Mouse (Mus musculus) limb, embryonic 10.5 days (tissue): ENCODE results near the gene Trim17. TPM values are rescaled to one million over a fixed set of nuclear protein-coding genes. Genes with fewer than 3 reads are reported as not detected.

Experiments used
- DNase-seq: peaks from one replicate; pipeline ENCODE4 v3.0.0-alpha.2; 2017; ENCODE audit warnings: low spot score
- H3K27ac ChIP-seq: fragments of 300-500 bp; sonication (generic); 2 replicates; pipeline ENCODE4 v1.5.1; 2016; ENCODE audit warnings: mild to moderate bottlenecking
- H3K27me3 ChIP-seq: fragments of 300-500 bp; sonication (generic); 2 replicates; pipeline ENCODE4 v1.6.1; 2016; ENCODE audit warnings: low read depth, mild to moderate bottlenecking; ENCODE audit not compliant: poor library complexity, severe bottlenecking
- H3K36me3 ChIP-seq: fragments of 300-500 bp; sonication (generic); 2 replicates; pipeline ENCODE4 v1.6.1; 2016; ENCODE audit warnings: mild to moderate bottlenecking, moderate library complexity
- H3K4me1 ChIP-seq: fragments of 300-500 bp; sonication (generic); 2 replicates; pipeline ENCODE4 v1.6.1; 2016
- H3K4me3 ChIP-seq: fragments of 300-500 bp; sonication (generic); 2 replicates; pipeline ENCODE4 v1.5.1; 2016; ENCODE audit warnings: mild to moderate bottlenecking, moderate library complexity
- H3K9me3 ChIP-seq: fragments of 300-500 bp; sonication (generic); replicated peaks from 2 replicates; pipeline ENCODE4 v1.6.1; 2016; ENCODE audit warnings: mild to moderate bottlenecking
- WGBS: fragments of 180-500 bp; shearing (Covaris S2); methylation state at CpG from one replicate; pipeline ENCODE4 v1.1.7; 2016; 5-methylcytosine and 5-hydroxymethylcytosine counted together
- polyA plus RNA-seq: library from polyadenylated mRNA; unstranded; fragments of >200 nt; fragmentation: Nextera tagmentation; extraction: Ambion mirVana; gene quantifications from 2 replicates; pipeline ENCODE4 v1.2.1, GENCODE M21; 2016

The Trim17 gene
- polyA plus RNA-seq, 1 experiment from 2014 or later: 0.35 TPM

DNA sequence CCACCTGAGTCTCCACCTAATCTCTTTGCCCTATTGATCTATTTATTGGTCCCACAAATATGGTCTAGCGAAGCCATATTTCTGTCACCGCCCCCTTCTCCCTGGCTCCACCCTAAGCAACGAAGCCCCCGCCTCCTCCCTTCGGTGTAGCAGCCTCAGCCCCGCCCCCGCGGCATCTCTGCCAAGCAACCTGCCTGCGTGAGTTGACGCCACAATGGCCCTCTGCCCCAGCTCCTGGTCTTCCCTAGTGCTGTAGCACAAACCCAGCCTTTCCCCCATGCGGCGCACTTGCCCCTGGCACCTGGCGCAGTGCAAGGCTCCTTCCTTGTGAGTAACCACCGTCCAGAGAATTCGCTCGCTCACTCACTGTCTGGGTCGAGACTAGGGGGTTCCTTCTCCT, 9.1 kb downstream of the Trim17 start:
- Histone ChIP-seq H3K9me3 (no peaks in the 10 kb centered on the region), H3K27me3 (peaks cover 44% of the 10 kb centered on the region), H3K4me3 (no peak overlapping the region), H3K36me3 (peaks cover 13% of the 10 kb centered on the region), H3K4me1 (peaks cover 28% of the 10 kb centered on the region), H3K27ac (no peak overlapping the region)
- 36% methylated on average over 17 of the region's 17 CpGs for WGBS
- DNase-seq: no peak

DNA sequence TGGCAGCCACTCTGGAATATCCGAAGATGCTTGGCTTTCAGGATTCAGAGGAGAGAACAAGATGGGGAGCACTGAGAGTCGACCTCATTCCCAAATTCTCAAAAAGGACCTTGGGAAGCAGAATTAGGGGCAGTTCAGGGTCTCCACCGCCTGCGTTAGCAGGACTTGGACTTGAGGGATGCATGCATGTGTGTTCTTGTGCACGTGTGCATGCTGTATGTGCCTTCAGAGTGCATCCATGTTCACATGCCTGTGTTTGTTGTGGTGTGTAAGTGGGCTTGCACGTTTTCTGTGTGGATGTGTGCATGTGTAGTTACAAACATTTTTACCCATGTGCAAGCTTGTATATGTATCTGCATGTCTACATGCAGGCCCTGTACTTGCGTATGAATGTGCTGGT, 9.7 kb downstream of the Trim17 start:
- H3K9me3 ChIP-seq: no peaks in the 10 kb centered on the region
- DNase-seq: no peak
- WGBS: 91% methylated on average over 7 of the region's 7 CpGs
- H3K4me1 ChIP-seq: peaks cover 28% of the 10 kb centered on the region
- H3K27ac ChIP-seq: no peak overlapping the region
- peaks cover 20% of the 10 kb centered on the region for H3K36me3 ChIP-seq
- H3K27me3 ChIP-seq: peaks cover 38% of the 10 kb centered on the region
- H3K4me3 ChIP-seq: no peak overlapping the region

DNA sequence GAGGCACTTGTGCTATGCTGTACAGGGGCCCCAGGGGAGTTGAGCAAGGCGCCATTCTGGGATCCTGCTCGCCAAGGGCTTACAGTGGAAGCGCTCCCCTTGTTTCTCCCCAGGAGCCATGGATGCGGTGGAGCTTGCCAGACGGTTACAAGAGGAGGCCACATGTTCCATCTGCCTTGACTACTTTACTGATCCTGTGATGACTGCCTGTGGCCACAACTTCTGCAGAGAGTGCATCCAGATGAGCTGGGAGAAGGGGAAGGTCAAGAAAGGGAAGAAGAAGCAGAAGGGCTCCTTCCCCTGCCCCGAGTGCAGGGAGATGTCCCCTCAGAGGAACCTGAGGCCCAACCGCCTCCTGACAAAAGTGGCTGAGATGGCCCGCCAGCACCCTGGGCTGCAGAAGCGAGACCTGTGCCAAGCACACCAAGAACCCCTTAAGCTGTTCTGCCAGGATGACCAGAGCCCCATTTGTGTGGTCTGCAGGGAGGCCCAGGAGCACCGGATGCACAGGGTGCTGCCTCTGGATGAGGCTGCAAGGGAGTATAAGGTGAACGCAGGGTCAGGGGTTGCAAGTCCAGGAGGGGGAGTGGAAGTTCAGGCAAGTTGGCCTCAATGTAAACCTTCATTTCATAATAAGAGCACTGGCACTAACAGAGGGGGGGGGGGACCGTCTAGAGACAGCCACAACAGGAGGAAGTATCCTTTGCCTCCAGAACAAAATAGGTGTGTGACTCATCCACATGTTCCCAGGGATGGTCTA, 10.7 kb downstream of the Trim17 start:
- no peak for DNase-seq
- 57% methylated on average over 12 of the region's 12 CpGs for WGBS
- Histone ChIP-seq H3K4me1 (peaks cover 19% of the 10 kb centered on the region), H3K4me3 (no peak overlapping the region), H3K27ac (no peak overlapping the region), H3K27me3 (peaks cover 38% of the 10 kb centered on the region), H3K9me3 (no peaks in the 10 kb centered on the region), H3K36me3 (peaks cover 29% of the 10 kb centered on the region)

DNA sequence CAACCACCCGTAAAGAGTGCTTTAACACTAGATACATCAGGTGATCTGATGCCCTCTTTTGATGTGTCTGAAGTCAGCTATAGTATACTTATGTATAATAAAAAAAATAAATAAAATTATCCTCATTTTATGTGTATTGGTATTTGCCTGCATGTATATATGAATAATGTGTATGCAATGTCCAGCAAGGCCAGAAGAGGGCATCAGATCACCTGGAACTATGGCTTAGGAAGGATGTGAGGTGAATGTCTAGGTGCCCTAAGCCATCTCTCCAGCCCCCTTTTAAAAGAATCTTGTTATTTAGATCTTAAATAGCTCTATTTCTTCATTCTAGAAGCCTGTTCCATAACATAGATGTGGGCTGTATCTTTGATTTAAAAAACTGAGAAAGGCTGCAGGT, 12.9 kb downstream of the Trim17 start:
- Histone ChIP-seq H3K27ac (no peak overlapping the region), H3K27me3 (peaks cover 20% of the 10 kb centered on the region), H3K4me3 (no peak overlapping the region), H3K4me1 (peaks cover 17% of the 10 kb centered on the region), H3K36me3 (peaks cover 51% of the 10 kb centered on the region), H3K9me3 (no peaks in the 10 kb centered on the region)
- no peak for DNase-seq
- 94% methylated on average over 1 of the region's 1 CpGs for WGBS

DNA sequence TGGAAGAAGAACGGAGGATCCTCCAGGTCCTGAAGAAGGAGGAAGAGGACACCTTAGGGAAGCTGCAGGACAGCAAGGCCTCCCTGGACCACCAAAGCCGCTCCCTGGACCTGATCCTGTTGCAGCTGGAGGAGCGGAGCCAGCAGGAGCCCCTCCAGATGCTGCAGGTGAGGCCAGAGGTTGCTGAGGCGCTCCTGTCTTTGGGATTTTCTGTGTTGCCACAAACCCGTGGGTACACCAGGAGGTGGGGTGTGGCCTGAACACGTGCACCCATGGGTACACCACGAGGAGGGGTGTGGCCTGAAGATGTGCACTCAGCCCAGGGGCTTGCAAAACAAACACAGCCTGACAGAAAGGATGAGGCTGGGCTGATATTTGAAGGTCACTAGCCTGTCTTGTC, 14.1 kb downstream of the Trim17 start:
- H3K27me3 ChIP-seq: peaks cover 8% of the 10 kb centered on the region
- peaks cover 15% of the 10 kb centered on the region for H3K4me1 ChIP-seq
- H3K4me3 ChIP-seq: no peak overlapping the region
- H3K27ac ChIP-seq: no peak overlapping the region
- peaks cover 55% of the 10 kb centered on the region for H3K36me3 ChIP-seq
- 82% methylated on average over 7 of the region's 7 CpGs for WGBS
- H3K9me3 ChIP-seq: no peaks in the 10 kb centered on the region
- DNase-seq: no peak

DNA sequence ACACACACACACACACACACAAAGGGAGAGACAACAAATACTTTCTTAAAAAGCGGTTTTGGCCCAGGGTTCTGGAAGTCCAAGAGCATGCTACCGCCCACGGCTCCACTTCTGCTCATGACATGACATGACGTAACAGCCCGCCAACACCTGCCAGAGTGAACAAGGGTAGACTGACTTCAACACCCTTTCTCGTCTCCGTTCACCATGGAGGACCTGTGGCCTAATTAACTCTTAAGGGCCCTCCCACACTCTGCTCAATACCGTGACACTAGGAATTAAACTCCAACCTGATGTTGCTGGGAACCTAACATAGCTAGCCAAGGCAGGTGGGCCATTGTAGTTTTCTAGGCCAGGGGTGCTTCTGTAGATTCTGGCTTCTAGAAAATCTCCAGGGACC, 14.5 kb downstream of the Trim17 start:
- H3K27me3 ChIP-seq: peaks cover 3% of the 10 kb centered on the region; the same call in 1 of the 2 replicates
- WGBS: 89% methylated on average over 8 of the region's 8 CpGs
- H3K27ac ChIP-seq: no peak overlapping the region
- no peaks in the 10 kb centered on the region for H3K9me3 ChIP-seq
- H3K36me3 ChIP-seq: peaks cover 58% of the 10 kb centered on the region
- DNase-seq: no peak
- peaks cover 10% of the 10 kb centered on the region for H3K4me1 ChIP-seq
- H3K4me3 ChIP-seq: no peak overlapping the region

DNA sequence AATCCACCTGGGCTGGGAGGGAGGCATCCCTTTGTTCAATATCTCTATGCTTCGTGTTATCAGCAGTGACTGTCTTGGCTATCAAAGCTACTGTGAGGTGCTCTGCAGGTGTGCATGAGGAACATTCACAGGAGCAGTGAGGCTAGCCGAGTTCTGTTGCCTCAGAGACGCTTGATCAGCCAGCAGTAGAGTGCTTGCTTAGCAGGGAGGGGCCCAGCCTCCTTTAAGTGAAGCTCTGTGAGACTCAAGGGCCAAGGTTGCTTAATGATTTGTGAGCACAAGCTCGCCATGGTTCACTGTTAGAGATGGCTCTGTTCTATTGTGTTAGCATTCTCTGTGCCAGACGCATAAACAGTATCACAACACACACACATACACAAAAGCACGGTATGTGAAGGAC, 15.2 kb downstream of the Trim17 start:
- no peaks in the 10 kb centered on the region for H3K27me3 ChIP-seq
- H3K9me3 ChIP-seq: no peaks in the 10 kb centered on the region
- no peak for DNase-seq
- 79% methylated on average over 6 of the region's 6 CpGs for WGBS
- H3K4me3 ChIP-seq: no peak overlapping the region
- peaks cover 64% of the 10 kb centered on the region for H3K36me3 ChIP-seq
- H3K27ac ChIP-seq: no peak overlapping the region
- peaks cover 10% of the 10 kb centered on the region for H3K4me1 ChIP-seq

DNA sequence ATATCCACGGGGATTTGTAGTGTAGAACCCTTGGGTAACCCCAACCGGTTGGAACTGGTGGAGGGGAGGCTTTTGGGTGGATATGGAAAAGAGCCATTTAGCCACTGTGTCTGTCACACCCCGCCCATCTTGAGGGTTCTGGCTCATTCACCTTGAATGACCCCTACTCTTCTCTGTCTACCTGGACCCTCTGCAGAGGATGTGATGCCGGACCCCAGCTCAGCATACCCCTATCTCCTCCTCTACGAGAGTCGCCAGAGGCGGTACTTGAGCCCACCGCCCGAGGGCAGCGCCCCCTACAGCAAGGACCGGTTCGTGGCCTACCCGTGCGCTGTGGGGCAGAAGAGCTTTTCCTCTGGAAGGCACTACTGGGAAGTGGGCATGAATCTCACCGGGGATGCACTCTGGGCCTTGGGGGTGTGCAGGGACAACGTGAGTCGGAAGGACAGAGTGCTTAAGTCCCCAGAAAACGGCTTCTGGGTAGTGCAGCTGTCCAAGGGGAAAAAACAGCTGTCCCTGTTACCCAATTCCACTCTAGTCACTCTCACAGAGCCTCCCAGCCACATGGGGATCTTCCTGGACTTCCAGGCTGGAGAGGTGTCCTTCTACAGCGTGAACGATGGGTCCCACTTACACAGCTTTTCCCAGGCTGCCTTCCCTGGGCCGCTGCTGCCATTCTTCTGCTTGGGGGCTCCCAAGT, 16.5 kb downstream of the Trim17 start:
- Histone ChIP-seq H3K4me3 (no peak overlapping the region), H3K27me3 (no peaks in the 10 kb centered on the region), H3K36me3 (peaks cover 77% of the 10 kb centered on the region), H3K4me1 (0 out of 2 replicates have a peak, but pooled peaks cover 4% of the 10 kb centered on the region), H3K27ac (no peak overlapping the region), H3K9me3 (no peaks in the 10 kb centered on the region)
- DNase-seq: no peak
- 88% methylated on average over 21 of the region's 21 CpGs for WGBS

DNA sequence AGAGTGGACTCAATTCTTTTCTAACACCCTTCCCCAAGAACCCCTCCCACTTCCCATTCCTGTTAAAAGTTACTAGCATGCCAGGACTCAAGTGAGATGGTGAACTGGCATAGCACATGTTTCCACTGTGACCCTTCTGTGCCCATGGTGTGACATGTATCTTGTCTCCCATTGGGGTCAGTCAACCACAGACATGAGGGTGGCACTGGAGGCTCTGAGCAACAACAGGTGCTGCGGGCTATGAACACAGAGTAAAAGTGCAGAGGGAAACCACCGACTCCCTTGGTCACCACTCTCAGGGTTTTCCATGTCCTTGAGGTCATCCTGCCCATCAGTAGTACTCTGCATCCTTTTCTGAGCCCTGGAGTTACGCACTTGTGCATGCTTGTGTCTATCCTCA, 17.3 kb downstream of the Trim17 start:
- Histone ChIP-seq H3K27ac (no peak overlapping the region), H3K36me3 (peaks cover 77% of the 10 kb centered on the region), H3K4me3 (no peak overlapping the region), H3K4me1 (peaks cover 4% of the 10 kb centered on the region; the same call in 1 of the 2 replicates), H3K9me3 (no peaks in the 10 kb centered on the region), H3K27me3 (no peaks in the 10 kb centered on the region)
- DNase-seq: no peak
- 99% methylated on average over 3 of the region's 3 CpGs for WGBS

DNA sequence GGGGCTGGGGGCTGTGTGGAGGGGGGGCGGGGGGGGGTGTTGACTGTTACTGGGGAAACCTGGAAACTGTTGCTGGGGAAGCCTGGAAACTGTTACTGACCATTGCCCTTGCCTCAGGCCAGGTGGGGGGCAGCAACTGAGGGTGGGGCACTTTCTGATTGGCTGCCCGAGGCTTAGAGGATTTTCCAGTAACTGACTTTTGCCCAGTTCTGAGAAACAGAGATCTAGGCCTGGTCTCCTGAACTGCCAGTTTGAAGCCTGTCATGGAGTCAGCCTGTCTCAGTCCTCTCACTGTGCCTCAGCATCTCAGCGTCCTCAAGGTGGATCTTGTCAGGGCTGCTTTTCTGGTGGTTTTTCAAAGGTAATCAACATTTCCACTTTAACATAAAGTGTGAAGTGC, 19.9 kb downstream of the Trim17 start:
- 91% methylated on average over 3 of the region's 3 CpGs for WGBS
- no peak for DNase-seq
- Histone ChIP-seq H3K36me3 (peaks cover 56% of the 10 kb centered on the region), H3K27ac (no peak overlapping the region), H3K9me3 (no peaks in the 10 kb centered on the region), H3K4me3 (no peak overlapping the region), H3K27me3 (no peaks in the 10 kb centered on the region), H3K4me1 (peaks cover 19% of the 10 kb centered on the region)

DNA sequence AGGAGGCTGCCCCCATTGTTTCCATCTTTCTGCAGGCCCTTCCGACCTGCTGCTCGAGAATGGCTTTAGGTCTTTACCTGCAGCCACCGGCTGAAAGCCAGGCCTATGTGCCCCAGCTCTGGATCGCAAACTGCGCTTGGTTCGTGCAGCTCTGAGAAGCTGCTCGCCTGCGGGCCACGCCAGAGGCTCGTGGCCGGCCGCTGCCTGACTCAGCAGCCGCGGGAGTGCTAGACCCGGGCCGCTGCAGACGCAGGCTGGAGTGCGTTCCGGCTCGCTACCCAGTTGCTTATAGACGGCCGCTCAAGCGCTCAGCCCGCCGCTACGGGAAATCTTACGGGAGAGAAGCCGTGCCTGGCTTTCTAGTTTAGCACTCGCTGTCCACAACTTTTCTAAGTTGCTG, 22.7 kb downstream of the Trim17 start:
- Histone ChIP-seq H3K27me3 (no peaks in the 10 kb centered on the region), H3K27ac (peak overlapping the region; percentile 88), H3K4me3 (peak overlapping the region; percentile 81), H3K9me3 (no peaks in the 10 kb centered on the region), H3K4me1 (peaks cover 33% of the 10 kb centered on the region), H3K36me3 (peaks cover 45% of the 10 kb centered on the region)
- WGBS: under 1% methylated on average over 29 of the region's 29 CpGs
- peak; percentile 62 for DNase-seq

DNA sequence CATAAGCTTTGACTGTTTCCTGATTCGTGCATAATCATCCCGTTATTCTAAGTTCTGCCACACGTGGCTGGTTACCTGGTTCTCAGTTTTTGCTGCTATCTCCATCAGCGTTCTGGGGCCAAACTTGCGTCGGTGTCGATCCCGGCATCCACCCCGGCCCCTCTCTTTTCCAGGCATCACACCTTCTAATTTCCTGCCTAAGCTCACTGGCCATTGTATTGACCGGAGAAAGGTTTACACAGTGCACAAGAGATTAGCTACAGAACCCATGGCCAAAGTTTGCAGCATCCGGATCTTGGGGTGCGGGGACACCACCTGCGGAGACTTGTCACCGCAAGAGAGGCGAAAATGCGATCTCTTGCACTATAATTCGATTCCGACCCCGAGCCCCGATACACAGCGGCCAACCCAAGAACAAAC, 23.1 kb downstream of the Trim17 start:
- H3K4me1 ChIP-seq: peaks cover 33% of the 10 kb centered on the region
- H3K36me3 ChIP-seq: peaks cover 45% of the 10 kb centered on the region
- peak overlapping the region; percentile 88 for H3K27ac ChIP-seq
- no peaks in the 10 kb centered on the region for H3K9me3 ChIP-seq
- under 1% methylated on average over 21 of the region's 21 CpGs for WGBS
- H3K27me3 ChIP-seq: no peaks in the 10 kb centered on the region
- no peak for DNase-seq
- H3K4me3 ChIP-seq: peak overlapping the region; percentile 81

DNA sequence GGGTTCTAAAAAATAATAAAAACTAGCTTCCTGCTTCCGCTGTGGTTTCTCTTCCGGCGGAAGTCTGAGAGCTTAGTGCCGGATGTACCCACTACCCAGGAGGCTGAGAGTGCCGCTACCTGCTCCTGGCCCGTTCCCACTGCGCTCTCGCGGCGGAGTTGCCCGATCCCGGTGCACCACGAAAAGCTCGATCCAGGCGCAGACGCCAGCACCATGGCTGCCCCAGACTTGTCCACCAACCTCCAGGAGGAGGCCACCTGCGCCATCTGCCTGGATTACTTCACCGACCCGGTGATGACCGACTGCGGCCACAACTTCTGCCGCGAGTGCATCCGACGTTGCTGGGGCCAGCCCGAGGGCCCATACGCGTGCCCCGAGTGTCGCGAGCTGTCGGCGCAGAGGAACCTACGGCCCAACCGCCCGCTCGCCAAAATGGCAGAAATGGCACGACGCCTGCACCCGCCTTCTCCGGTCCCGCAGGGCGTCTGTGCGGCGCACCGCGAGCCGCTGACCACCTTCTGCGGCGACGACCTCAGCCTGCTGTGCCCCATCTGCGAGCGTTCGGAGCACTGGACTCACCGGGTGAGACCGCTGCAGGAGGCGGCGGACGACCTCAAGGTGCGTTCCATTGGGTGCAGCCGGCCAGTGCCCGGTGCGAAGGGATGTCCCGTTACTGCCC, 23.7 kb downstream of the Trim17 start, which contains the start of gene Trim11:
Gene Trim11 (plus strand): TSS at position 67 of the 679 bp plus-strand sequence.
- WGBS: under 1% methylated on average over 64 of the region's 64 CpGs
- Histone ChIP-seq H3K9me3 (no peaks in the 10 kb centered on the region), H3K27ac (peak within 1 kb of the TSS; percentile 88), H3K36me3 (peaks cover 49% of the 10 kb centered on the region), H3K4me1 (peaks cover 33% of the 10 kb centered on the region), H3K4me3 (peak within 1 kb of the TSS; percentile 81), H3K27me3 (no peaks in the 10 kb centered on the region)
- peak; percentile 84 for DNase-seq
